Mouse (Mus musculus): ENCODE results near the gene Arf5. TPM values are rescaled to one million over a fixed set of nuclear protein-coding genes. Genes with fewer than 3 reads are reported as not detected.

Gene Arf5
- total RNA-seq, 2 experiments from 2014 or later: 258 to 267 TPM

Other genes with a start within 250 kb of the Arf5 start
- gene Zfp800, start 25.6 kb upstream of the Arf5 start, total RNA-seq (2021): 10 to 100 TPM; 26.0 to 26.6 TPM
- not detected for gene Fscn3, start 4.2 kb downstream of the Arf5 start, total RNA-seq (2021)
- 10 to 100 TPM; 18.3 to 20.8 TPM for gene Gcc1, start 4.8 kb downstream of the Arf5 start, total RNA-seq (2021)
- not detected for gene Pax4, start 25.8 kb downstream of the Arf5 start, total RNA-seq (2021)
- 100 to 1,000 TPM; 115 to 117 TPM for gene Snd1, start 51.6 kb downstream of the Arf5 start, total RNA-seq (2021)

All from layer of hippocampus, adult 18-20 months (tissue).